Mouse (Mus musculus) intestine, embryonic 16.5 days (tissue): ENCODE measurements at regions not wholly inside any gene's neighbourhood (a gene's known extent, or its start where the extent isn't known, plus 50 kb on each side); places are given as distances from the start of the nearest gene placed in this dataset.

Source experiments
- ATAC-seq: fragments of 200-750 bp; cut with Nextera tagmentation; 2 replicates; pipeline ENCODE4 v1.8.0; 2017; ENCODE audit warnings: moderate TSS enrichment, moderate library complexity
- H3K27ac ChIP-seq: fragments of 300-500 bp; sonication (generic); 2 replicates; pipeline ENCODE4 v1.5.1; 2014; ENCODE audit warnings: mild to moderate bottlenecking, low read length
- H3K27me3 ChIP-seq: fragments of 300-500 bp; sonication (generic); replicated peaks from 2 replicates; pipeline ENCODE4 v1.6.1; 2014; ENCODE audit warnings: low read length, control low read depth, mixed read lengths; ENCODE audit not compliant: control insufficient read depth, insufficient read depth
- H3K36me3 ChIP-seq: fragments of 300-500 bp; sonication (generic); 2 replicates; pipeline ENCODE4 v1.6.1; 2014; ENCODE audit warnings: low read length, control low read depth; ENCODE audit not compliant: control insufficient read depth, insufficient read depth
- H3K4me1 ChIP-seq: fragments of 300-500 bp; sonication (generic); 2 replicates; pipeline ENCODE4 v1.6.1; 2014; ENCODE audit warnings: low read length, control low read depth, mixed read lengths; ENCODE audit not compliant: control insufficient read depth, insufficient read depth
- H3K4me2 ChIP-seq: fragments of 300-500 bp; sonication (generic); 2 replicates; pipeline ENCODE4 v1.6.1; 2014; ENCODE audit warnings: low read depth, low read length, control low read depth
- H3K4me3 ChIP-seq: fragments of 300-500 bp; sonication (generic); 2 replicates; pipeline ENCODE4 v1.5.1; 2014; ENCODE audit warnings: mild to moderate bottlenecking, low read length
- H3K9ac ChIP-seq: fragments of 300-500 bp; sonication (generic); 2 replicates; pipeline ENCODE4 v1.6.1; 2014; ENCODE audit warnings: low read depth, low read length
- H3K9me3 ChIP-seq: fragments of 300-500 bp; sonication (generic); 2 replicates; pipeline ENCODE4 v1.6.1; 2016; ENCODE audit warnings: low read length, control low read depth; ENCODE audit not compliant: control insufficient read depth
- WGBS: fragments of 180-500 bp; shearing (Covaris S2); extraction: QIAGEN DNeasy Blood & Tissue Kit; methylation state at CpG from one replicate; pipeline ENCODE4 v1.1.7; 2014; 5-methylcytosine and 5-hydroxymethylcytosine counted together

DNA sequence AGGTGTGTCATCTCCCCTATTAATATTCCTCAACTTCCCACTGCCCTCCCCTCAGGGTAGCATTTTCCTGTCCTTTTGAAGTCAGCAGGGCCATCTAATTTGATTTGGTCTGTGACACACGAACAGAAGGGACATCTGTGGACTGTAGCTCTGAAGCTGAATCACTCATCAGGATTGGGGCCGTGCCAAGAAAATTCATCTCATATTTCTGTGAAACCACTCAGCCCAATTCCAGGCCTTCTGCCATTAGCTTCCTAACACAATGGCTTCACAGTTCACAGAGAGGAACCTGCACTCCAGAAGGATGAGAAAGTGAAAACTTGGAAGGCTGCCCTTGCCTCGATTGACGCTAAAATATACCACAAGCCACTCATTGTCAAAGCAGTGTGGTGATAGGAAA lies 86.1 kb downstream of the Abhd5 start:
- WGBS, result 75% methylated on average over 4 of the region's 4 CpGs
- H3K4me2 ChIP-seq, result no peak overlapping the region

DNA sequence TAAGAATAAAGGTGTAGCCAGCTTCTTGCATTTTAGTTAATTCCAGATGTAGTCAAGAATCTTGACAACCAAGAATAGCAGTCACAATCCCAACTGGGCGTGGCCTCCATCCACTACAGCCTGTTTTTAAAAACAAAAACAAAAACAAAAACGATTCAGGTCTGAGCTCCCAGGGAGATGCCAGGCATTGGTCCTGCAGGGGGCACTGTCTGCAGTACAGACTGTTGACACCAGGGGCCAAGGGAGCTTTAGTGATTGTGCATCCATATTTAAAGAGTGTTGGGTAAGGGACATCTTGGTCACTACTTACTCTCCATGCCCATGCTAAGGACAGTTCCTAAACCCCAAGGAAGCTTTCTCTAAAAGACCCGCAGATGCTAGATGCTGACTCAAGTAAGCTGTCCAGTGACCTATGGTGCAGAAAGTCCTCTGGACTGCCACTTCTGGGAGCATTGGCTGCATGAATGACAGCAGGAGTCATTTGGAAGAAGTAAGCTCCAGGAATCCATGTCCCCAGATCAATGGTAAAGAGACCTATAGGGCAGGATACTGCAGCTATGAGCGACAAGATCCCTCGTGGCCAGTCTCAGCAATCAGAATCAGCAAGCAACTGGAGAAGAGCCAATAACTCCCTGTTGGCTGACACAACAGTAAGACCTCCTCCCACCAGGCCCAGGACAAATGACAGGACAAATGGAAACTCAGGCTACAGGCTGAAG lies 95.1 kb downstream of the Abhd5 start:
- Histone ChIP-seq H3K27ac (no peak overlapping the region), H3K27me3 (no peaks in the 10 kb centered on the region), H3K4me3 (no peak overlapping the region), H3K4me2 (no peak overlapping the region), H3K36me3 (no peaks in the 10 kb centered on the region), H3K9ac (no peak overlapping the region), H3K4me1 (no peaks in the 10 kb centered on the region), H3K9me3 (no peaks in the 10 kb centered on the region)
- 63% methylated on average over 5 of the region's 5 CpGs for WGBS
- no peak for ATAC-seq

More for the DNA sequence above, 86.1 kb downstream of the Abhd5 start:
- Histone ChIP-seq H3K27me3 (no peaks in the 10 kb centered on the region), H3K27ac (no peak overlapping the region), H3K36me3 (no peaks in the 10 kb centered on the region), H3K4me3 (no peak overlapping the region), H3K9ac (no peak overlapping the region), H3K4me1 (no peaks in the 10 kb centered on the region), H3K9me3 (no peaks in the 10 kb centered on the region)
- ATAC-seq, result no peak

DNA sequence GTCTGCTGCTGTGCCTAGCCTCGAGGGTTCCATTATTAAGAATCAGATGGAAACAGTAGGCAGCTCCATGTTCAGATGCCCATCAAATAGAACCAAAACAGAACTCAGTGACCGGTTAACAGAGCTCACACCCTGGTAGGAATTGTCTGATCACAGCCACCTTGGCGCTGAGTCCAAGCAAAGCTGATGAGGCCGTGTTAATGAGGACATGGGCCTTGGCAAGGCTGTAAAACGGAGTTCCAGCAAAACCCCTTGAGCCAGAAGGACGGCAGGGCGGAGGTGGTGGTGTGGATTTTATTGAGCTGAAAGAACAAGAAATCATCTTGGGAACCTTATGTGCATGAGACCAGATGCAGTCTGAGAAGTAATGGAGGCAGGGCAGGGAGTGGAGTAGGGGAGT lies 96.2 kb downstream of the Abhd5 start:
- H3K4me1 ChIP-seq, result no peaks in the 10 kb centered on the region
- H3K27ac ChIP-seq, result no peak overlapping the region
- ATAC-seq, result no peak
- WGBS, result 75% methylated on average over 7 of the region's 7 CpGs
- no peaks in the 10 kb centered on the region for H3K27me3 ChIP-seq
- no peaks in the 10 kb centered on the region for H3K9me3 ChIP-seq
- H3K4me2 ChIP-seq, result no peak overlapping the region
- H3K36me3 ChIP-seq, result no peaks in the 10 kb centered on the region
- no peak overlapping the region for H3K4me3 ChIP-seq
- H3K9ac ChIP-seq, result no peak overlapping the region

DNA sequence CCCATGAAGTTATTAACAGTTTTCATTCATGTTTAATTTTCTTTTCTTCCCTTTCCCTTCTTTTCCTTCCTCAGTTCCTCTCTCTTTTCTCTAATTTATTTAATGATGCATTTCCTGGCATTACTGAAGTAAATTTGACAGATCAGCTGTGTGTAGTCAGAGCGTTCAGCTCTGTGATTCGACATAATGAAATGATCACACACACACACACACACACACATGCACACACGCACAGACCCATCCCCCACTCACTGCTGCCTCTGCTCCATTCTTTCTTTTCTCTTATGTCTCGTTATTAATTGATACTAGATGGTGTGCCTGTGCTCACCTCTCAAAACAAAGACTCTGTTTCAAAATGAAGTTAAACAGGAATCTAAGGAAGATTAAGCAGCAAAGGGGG lies 96.9 kb downstream of the Abhd5 start:
- H3K4me1 ChIP-seq, result no peaks in the 10 kb centered on the region
- no peak overlapping the region for H3K4me2 ChIP-seq
- no peak for ATAC-seq
- no peak overlapping the region for H3K4me3 ChIP-seq
- 51% methylated on average over 4 of the region's 4 CpGs for WGBS
- no peak overlapping the region for H3K9ac ChIP-seq
- no peaks in the 10 kb centered on the region for H3K36me3 ChIP-seq
- H3K27me3 ChIP-seq, result no peaks in the 10 kb centered on the region
- H3K27ac ChIP-seq, result no peak overlapping the region
- H3K9me3 ChIP-seq, result no peaks in the 10 kb centered on the region

DNA sequence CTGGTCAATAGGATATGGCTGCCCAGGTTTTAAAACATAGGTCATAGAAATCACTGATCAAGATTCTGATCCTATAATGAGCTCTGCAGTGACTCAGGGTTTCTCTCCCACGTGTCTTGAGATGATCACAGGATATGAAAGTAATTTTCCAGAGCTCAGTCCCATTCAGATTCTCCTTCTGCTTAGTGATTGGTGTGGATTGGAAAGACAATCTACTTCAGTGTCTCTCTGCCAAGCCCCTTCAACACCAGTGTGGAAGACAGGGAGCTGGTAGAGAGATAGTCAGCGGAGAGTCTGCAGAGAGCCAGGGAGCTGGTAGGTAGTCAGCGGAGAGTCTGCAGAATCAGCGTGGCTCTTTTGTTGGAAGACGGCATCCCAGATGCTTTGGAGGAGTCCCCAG lies 99.1 kb downstream of the Abhd5 start:
- Histone ChIP-seq H3K4me1 (no peaks in the 10 kb centered on the region), H3K27ac (no peak overlapping the region), H3K27me3 (no peaks in the 10 kb centered on the region), H3K9ac (no peak overlapping the region), H3K4me3 (no peak overlapping the region), H3K9me3 (no peaks in the 10 kb centered on the region), H3K4me2 (no peak overlapping the region), H3K36me3 (no peaks in the 10 kb centered on the region)
- 78% methylated on average over 5 of the region's 5 CpGs for WGBS
- ATAC-seq, result no peak

DNA sequence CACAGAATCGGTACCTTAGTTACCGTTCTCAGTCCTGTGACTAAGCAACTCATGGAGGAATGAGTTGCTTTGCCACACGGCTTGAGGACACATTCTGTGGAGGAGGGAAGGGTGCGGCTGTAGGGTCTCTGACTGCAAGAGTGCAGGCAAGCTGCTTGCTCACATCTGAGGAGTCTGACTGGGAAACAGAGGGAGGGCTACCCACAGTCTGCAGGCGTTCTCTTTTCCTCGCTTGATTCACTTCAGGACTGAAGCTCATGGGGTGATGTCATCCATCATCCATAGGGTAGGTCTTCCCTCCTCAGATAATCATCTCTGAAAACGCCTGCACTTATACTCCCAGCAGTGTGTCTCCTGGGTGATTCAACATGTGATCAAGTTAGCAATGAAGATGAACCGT lies 103.9 kb downstream of the Abhd5 start:
- Histone ChIP-seq H3K4me3 (no peak overlapping the region), H3K27ac (no peak overlapping the region), H3K9ac (no peak overlapping the region), H3K4me1 (no peaks in the 10 kb centered on the region), H3K36me3 (no peaks in the 10 kb centered on the region), H3K27me3 (no peaks in the 10 kb centered on the region), H3K4me2 (no peak overlapping the region), H3K9me3 (no peaks in the 10 kb centered on the region)
- ATAC-seq, result no peak
- WGBS, result 71% methylated on average over 8 of the region's 8 CpGs

DNA sequence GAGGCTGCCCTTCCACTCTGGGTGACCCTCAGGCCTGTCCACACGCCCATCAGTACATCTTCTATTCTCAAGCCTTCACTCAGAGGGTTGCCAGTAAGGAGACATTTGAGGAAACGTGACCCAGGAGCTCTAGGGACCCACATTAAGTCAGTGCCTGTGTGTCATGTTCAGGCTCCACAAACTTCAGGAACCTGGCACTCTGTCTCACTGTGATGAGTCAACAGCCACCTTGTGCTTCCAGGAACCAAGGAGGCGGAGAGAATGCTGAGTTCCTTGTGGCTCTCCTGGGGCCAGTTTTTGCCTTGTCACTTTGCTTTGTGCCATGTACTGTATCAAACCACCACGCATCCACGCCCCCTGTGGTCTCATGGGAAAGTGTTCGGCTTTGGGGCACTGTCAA lies 104.4 kb downstream of the Abhd5 start:
- no peak overlapping the region for H3K4me2 ChIP-seq
- H3K27me3 ChIP-seq, result no peaks in the 10 kb centered on the region
- no peaks in the 10 kb centered on the region for H3K36me3 ChIP-seq
- no peak overlapping the region for H3K4me3 ChIP-seq
- H3K4me1 ChIP-seq, result no peaks in the 10 kb centered on the region
- ATAC-seq, result no peak
- H3K9me3 ChIP-seq, result no peaks in the 10 kb centered on the region
- H3K27ac ChIP-seq, result no peak overlapping the region
- H3K9ac ChIP-seq, result no peak overlapping the region
- WGBS, result 75% methylated on average over 6 of the region's 6 CpGs

DNA sequence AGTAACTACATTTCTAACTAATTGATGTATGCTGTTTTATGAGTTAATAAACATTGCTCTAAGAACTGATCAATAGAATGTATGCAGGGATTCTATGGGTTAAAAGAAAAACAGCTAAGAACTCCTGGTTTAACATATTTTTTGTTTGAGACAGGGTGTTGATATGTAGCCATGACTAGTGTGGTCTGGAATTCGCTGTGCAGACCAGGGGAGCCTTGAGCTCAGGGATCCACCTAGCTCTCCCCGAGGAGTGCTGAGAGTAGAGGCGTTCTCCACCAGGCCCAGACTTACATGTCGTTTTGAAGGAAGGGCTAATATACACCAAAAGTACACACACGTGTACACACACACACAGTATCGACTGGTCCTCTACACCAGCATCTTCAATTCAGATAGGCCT lies 108.1 kb downstream of the Abhd5 start:
- no peak for ATAC-seq
- no peaks in the 10 kb centered on the region for H3K9me3 ChIP-seq
- no peak overlapping the region for H3K4me3 ChIP-seq
- no peaks in the 10 kb centered on the region for H3K27me3 ChIP-seq
- no peak overlapping the region for H3K4me2 ChIP-seq
- 68% methylated on average over 6 of the region's 6 CpGs for WGBS
- no peak overlapping the region for H3K27ac ChIP-seq
- H3K36me3 ChIP-seq, result no peaks in the 10 kb centered on the region
- no peak overlapping the region for H3K9ac ChIP-seq
- no peaks in the 10 kb centered on the region for H3K4me1 ChIP-seq

DNA sequence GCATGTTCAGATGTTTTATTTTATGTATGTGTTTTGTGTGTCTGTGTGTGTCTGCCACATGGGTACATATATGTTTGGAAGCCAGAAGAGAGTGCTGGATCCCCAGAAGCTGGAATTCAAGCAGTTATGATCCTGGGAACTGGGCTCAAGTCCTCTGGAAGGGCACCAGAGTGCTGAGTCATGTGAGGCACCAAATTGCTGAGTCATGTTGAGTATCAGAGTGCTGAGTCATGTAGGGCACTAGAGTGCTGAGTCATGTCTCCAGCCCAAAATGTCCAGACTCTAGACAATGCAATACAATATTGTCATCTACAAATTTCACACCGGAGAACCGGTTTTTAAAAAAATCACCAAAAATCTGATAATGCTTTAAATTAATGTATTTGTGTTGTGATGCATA lies 120.1 kb downstream of the Abhd5 start:
- Histone ChIP-seq H3K4me2 (no peak overlapping the region), H3K36me3 (no peaks in the 10 kb centered on the region), H3K4me1 (no peaks in the 10 kb centered on the region), H3K4me3 (no peak overlapping the region), H3K9me3 (no peaks in the 10 kb centered on the region), H3K9ac (no peak overlapping the region), H3K27ac (no peak overlapping the region), H3K27me3 (no peaks in the 10 kb centered on the region)
- 98% methylated on average over 2 of the region's 2 CpGs for WGBS
- ATAC-seq, result no peak

DNA sequence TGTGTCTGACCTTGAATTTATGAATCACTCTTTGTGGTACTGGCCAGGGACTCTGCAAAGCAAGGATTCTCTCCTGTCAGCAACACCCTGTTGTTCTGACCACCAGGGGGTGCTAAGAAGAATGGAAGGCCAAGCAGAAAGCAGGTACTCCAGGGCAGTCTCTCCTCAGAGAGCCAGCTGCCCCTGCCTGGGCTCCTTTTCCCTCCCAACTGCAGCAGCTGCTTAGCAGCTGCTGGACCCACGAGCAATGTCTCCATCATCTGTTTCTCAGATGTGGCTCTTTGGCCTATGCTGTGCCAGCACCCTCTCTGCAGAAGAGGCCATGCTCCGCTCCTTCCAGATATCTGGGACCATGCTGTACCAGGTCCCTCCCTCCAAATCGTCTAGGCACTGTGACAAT lies 124.9 kb downstream of the Abhd5 start:
- Histone ChIP-seq H3K4me3 (no peak overlapping the region), H3K4me1 (no peaks in the 10 kb centered on the region), H3K9ac (no peak overlapping the region), H3K4me2 (no peak overlapping the region), H3K36me3 (no peaks in the 10 kb centered on the region), H3K9me3 (no peaks in the 10 kb centered on the region), H3K27ac (no peak overlapping the region), H3K27me3 (no peaks in the 10 kb centered on the region)
- ATAC-seq, result no peak
- 44% methylated on average over 3 of the region's 3 CpGs for WGBS
